Mouse (Mus musculus) left cerebral cortex, adult 11 months (tissue): ENCODE measurements around the gene Pakap.

Experiments used
- DNase-seq: peaks from one replicate; pipeline ENCODE4 v3.0.0; 2022; ENCODE audit warnings: low spot score

Gene Pakap

DNA sequence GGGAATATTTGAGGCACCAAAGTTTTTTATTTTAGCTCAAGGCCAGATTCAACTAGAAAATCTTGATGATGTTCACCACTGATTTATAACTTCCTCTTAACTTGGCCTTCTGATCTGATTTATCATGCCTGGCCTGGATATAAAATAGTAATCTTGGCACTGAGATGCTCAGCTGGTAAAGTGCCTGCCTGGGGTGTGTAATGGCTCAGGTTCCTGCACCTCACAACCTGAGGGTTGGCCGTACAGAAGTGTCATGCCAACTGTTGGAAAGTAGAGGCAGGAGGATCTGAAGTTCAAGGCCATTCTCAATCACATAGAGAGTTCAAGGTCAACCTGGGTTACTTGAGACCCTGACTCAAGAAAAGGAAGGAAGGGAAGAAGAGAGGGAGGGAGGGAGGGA is 57.3 kb downstream of the Pakap start:
- DNase-seq = no peak

DNA sequence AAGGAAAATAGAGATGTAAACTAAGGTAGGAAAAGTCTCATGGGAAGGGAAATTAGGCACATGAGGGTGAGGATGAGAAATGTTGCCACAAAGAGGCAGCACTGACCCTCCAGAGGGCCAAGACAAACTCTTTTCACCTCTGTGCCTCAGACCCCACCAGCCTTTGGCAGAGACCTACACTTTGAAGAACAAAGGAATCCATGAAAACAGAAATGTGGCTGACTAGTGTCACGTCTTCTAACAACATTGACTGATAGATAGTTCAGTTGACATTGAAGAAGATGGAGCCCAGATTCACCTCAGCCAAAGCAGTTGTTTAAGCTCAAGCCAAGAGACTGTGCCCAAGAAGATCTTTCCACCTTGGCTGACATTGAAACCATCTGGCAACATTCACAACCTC is 57.8 kb downstream of the Pakap start:
- DNase-seq = no peak

- DNase-seq = no peak
Measured at GRCm38 (mm10) chr4:57626921-57627320, 58.9 kb downstream of the Pakap start.

- no peak for DNase-seq
Measured at GRCm38 (mm10) chr4:57632386-57632785, 64.4 kb downstream of the Pakap start.

GRCm38 (mm10) chr4:57633052-57633451 is 65.1 kb downstream of the Pakap start:
- DNase-seq = no peak

DNA sequence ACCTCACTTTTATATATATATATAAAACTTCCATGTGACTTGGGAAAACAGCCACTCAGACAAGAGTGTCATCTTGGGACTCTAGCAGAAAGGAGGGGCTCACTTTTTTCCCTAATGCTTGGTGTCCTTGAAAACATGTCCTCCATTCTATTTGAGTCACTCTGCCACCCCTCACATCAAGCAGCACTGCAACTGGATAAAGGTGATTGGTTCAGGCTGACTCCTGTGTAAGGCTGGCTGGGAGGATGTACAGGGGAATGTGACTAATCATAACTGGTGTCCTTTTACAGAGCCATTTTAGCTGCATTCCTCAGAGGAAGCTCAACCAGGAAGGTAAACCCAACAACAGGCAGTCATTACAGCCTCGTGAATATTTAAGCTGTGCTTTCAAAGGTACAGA is 67.0 kb downstream of the Pakap start:
- no peak for DNase-seq

GRCm38 (mm10) chr4:57636782-57637482 is 69.0 kb downstream of the Pakap start:
- no peak for DNase-seq

DNA sequence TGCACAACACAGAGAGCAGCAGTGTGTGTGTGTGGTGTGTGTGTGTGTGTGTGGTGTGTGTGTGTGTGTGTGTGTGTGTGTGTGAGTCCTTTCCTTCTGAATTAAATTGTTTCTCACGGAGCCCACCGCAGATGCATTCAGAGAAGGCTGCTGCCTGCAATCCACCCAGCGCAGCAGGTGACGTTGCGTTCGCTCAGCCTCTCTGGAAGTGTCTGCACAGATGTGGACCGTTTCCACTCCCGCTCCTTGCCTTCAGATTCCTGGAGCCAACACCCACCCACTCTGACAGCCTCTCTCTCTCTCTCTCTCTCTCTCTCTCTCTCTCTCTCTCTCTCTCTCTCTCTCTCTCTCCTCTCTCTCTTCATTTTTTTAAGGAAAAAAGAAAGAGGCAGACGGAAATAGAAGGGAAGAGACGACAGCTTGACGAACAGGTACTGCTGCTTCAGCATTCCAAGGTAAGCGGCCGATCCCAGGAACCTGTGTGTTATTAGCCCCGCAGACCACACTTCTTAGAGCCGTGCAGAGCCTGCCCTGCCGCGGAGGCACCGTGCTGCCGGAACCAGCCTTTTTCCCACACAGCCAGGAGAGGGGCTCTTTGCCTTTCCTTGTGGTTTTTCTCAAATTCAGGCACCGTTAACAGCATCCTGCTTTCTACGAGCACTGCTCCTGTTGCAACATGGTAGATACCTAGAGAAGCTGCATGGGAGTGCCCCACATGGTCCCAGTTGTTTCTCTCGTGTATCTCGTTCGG is 69.8 kb downstream of the Pakap start:
- DNase-seq = peak; percentile 49

GRCm38 (mm10) chr4:57638941-57639340 is 71.0 kb downstream of the Pakap start:
- DNase-seq = no peak

- DNase-seq = no peak
Measured at GRCm38 (mm10) chr4:57640222-57640621, 72.2 kb downstream of the Pakap start.

- no peak for DNase-seq
Measured at GRCm38 (mm10) chr4:57640971-57641370, 73.0 kb downstream of the Pakap start.

DNA sequence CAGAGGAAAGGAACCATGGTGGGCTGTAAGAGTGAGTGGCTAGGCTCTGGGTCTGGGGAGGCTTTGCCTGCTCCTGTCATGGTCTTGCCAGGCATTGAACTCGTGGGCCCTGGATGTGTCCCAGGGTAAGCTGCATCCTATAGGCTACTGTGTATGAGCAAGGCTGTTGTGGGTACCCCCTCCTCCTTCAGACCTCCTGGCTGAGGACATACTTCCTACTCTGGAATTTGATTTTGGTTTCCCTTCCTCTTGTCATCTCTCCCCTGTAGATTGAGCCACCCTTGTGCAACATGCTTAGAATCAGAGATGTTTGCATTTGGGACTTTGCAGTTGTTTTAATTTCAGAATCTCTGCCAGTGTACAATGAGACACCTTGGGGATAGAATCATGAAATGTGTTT is 83.0 kb downstream of the Pakap start:
- DNase-seq = no peak

GRCm38 (mm10) chr4:57651547-57651946 is 83.6 kb downstream of the Pakap start:
- DNase-seq = no peak

DNA sequence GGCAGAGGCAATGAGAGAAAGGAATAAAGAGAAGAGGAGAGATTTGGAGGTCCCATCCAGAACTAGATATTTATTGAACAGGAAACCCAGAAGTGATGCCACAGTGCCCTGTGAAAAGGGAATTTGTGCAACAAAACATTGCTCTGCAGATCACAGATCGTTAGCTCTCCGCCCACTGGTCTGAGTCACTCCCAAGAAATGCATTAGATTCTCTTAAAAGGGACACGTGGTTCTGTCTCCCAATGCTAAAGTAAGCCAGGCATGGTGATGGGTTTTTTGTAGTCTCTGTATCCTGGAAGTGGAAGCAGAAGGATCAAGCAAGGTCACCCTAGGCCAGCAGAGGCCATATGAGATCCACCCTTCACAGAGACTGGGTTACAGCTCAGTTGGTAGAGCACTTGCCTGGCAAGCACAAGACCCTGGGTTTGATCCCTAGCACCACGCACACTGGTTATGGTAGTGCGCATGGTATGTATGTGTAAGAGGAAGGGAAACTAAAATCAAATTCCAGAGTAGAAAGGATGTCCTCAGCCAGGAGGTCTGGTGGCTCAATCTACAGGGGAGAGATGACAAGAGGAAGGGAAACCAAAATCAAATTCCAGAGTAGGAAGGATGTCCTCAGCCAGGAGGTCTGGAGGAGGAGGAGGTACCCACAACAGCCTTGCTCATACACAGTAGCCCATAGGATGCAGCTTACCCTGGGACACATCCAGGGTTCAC is 84.4 kb downstream of the Pakap start:
- DNase-seq = no peak

DNA sequence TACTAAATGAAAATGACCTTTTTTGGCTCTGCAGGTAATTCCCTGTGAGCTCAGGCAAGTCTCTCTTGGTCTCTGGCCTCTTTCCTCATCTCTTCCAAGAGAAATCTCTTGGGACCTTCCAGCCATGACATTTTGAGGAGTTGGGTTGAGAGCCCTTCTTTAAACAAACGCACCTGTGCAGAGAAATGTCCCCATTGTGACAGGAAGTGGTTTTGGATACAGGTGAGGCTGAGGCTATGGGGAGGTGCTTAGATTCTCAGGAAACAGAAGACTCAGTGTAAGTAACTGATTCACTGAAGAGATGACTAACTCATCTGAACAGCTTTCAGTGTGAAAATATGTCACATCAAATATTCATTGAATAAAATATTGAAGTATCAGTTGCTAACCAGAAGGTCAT is 88.0 kb downstream of the Pakap start:
- DNase-seq = no peak

GRCm38 (mm10) chr4:57656388-57656787 is 88.4 kb downstream of the Pakap start:
- no peak for DNase-seq

GRCm38 (mm10) chr4:57656861-57657260 is 88.9 kb downstream of the Pakap start:
- DNase-seq = no peak

GRCm38 (mm10) chr4:57660470-57660869 is 92.5 kb downstream of the Pakap start:
- DNase-seq = no peak

- no peak for DNase-seq
Measured at GRCm38 (mm10) chr4:57666101-57666500, 98.1 kb downstream of the Pakap start.

DNA sequence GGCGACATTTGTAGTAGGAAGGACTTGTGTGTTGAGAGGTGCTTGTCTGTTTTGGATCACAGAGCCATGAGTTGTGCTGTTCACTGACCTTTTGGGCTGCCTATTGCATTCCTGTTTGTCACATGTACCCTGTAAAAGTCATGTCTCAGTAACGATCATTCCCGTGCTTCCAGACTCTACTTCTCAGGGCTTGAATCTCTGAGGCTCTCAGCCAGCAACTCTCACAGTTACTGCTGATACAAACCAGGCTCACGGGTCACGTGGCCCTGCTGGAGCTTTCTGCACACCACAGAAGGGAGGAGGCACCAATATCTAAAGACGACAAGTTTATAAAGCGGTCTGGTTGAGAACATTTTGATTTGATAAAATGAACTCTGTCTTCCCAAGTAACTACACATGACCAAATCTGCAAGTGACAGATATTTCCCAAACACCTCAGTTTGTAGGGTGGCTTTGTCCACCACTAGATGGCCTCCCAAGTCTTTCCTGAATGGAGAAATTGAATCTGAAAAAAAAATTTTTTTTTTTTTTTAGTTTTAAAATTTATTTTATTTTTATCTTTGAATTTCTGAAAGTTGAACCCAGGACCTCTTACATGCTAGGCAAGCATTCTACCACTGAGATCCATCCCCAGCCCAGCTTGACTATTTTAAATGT is 103.0 kb downstream of the Pakap start:
- DNase-seq = no peak

DNA sequence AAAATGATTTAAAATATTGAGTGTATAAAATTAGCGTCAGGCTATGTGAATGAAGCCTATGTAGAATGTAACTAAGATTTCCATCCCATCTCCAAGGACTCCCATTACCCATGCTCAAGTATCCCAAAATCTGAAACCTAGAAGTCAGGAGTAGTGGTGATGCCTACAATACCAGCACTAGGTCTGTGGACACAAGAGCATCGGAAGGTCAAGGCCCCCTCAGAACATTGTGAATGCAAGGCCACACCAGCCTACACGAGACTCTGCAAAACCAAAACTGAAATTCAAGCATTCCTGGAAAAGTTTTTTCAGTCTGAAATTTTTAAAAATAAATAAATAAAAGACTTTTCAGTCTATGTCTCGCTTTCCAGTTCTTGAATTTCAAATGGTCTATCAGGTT is 104.6 kb downstream of the Pakap start:
- no peak for DNase-seq
